Mouse (Mus musculus): ENCODE measurements around the gene Bnip3.

Bnip3 gene

GRCm38 (mm10) chr7:138909277-138910192 lies at the start of gene Bnip3:
Gene Bnip3, minus strand, starts transcription at chr7:138909519.
- peak; percentile 75 to 91 for DNase-seq (ENCODE audit: low spot score in 2 of 2)

DNA sequence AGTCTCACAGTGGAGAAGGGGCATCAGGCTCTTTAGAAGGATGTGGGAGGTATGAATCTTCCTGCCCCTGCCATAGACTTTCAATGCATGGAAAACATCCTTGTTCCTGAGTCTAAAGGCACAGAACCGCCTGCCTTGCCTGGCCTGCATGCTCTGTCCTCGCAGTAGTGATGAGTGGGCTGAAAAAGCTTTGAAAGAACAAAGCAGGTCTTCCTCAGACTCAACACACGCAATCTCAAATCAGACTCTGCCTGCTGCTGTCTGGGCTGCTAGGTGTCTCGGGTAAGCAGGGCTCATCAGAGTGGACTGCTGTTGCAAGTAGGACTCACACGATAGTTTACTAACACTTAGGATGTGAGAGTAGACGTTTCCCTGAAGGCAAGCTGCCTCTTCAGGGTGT lies 47.8 kb upstream of the Bnip3 start:
- DNase-seq (ENCODE audit: low spot score in 2 of 2) = no peak

DNA sequence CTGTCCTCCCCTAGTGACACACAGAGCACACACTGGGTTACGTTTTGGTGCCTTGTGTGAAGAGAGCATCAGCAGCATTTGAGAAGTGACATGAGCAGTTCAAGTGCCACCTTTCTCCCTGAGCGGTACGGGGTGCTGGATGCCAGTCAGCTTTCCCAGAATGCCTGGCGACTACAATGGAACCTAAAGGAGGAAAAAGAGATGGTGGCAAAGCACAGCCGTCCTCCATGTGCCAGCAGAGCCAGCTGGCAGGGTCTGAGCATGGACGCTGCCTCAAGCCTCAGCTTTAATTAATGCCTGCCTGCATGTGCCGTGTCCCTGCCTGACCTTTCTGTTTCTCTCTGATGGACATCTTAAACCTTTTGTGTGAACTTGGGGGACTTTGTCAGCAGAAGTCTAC lies 46.5 kb upstream of the Bnip3 start:
- no peak for DNase-seq (ENCODE audit: low spot score in 2 of 2)

DNA sequence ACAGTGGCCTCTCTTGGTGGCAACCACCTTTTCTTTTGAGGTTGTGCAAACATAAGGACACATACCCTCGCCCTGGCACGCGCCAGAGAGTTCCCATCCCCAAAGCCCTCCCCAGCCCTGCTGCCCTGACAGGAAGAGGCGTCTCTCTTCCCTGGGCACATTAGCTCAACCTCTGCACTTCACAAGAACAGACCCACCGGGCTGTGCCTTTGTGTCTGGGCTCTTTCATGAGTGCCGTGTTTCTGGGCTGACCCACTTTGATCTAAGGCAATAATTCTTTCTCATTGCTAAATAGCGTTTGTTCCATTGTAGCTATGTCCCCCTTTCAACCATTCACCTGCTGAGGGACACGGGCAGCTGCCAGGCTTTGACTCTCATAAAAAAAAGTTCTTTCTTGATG lies 39.0 kb upstream of the Bnip3 start:
- no peak for DNase-seq (ENCODE audit: low spot score in 2 of 2)

- DNase-seq (ENCODE audit: low spot score in 2 of 2) = no peak
These were observed 38.4 kb upstream of the Bnip3 start for GRCm38 (mm10) chr7:138947741-138948140.

DNA sequence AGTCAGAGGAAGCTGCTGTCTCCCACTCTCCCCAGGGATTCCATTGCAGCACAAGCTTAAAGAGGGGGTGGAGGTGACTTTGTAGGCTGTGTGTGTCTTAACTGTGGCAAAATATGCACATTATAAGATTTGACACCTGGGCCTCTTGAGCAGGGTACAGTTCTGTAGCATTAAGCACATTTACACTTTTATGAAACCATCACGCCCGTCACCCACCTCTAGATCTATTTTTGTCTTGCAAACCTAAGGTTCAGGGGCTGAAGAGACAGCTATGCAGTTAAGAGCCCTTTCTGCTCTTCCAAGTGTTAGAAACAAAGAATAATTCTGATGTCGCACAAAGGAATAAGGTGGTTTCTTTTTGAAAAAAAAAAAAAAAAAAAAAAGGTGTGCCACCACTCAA lies 36.3 kb upstream of the Bnip3 start:
- no peak for DNase-seq (ENCODE audit: low spot score in 2 of 2)

DNA sequence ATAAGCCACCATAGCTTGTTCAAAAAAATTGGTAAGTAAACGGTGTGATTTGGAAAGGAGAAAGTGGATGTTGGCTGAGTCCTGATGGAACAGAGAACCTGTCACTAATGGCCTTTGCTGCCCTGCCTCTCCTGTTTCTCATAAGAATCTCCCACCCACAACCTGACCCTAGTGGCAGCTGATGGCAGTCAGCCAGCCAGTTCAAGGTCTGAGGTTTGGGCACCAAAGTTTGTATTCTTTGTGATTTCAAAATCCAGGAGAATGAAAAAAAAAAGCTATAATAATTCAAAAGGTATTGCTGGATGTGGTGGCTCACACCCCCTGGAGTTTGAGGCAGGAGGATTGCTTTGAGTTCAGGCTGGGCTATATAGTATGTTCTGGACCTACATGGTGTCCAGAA lies 33.0 kb upstream of the Bnip3 start:
- DNase-seq (ENCODE audit: low spot score in 2 of 2) = no peak

DNA sequence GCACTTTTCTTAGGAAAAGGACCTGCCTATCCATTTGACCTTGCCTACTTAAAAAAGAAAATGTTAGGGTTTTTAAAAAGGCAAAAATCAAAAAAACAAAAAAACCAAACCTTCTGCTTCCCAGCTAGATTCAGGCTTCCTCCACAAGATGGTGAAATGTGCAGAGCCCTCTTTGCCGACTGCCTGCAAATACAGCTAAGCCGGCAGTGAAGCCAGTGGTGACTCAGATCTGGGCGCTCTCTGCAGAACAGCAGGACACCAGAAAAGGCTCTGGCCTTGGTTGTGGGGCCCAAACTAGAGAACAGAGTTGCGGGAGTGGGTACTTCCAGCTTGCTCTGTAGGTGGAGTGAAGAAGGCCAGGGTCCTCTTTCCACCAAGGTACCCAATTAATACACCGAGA lies 32.3 kb upstream of the Bnip3 start:
- DNase-seq (ENCODE audit: low spot score in 2 of 2) = no peak

DNA sequence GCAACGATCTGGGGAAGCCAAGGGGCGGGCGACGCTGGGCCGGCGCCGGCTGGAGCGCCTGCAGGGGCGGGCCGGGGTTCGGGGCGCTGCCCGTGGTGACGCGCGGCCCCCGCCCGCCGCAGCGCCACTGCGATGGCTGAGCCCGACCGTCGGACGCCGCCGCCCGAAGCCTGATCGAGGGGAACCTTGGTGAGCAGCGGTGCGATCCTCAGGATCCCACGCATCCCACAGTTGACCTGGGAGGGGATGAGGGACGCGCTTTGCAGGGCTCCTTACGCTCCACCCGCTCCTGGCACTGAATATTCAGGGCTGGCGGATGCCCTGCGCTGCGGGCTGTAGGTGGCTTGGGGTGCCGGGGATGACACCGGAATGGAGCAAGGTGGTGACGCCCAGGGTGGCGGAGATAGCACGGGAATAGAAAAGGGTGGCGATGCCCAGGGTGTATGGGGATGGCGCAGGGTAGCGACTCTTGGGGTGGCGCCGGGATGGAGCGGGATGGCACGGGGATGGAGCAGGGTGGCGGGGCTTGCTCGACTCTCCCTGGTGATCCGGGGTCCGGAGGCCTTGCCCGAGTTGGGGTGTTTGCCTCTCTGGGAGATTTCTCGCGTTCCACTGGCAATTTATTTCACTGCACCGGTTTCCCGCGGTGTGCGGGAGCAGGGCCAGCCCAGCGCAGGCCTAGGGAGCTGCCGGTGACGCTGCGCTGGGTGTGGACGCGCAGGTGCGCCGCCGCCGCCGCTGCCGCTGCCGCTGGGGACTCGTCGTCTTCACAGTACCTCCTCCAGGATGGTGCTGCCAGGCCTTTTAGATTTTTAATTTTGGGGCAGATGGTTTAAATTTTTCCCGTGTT lies 31.5 kb upstream of the Bnip3 start, which contains the start of gene Jakmip3:
Jakmip3 (plus strand) TSS at position 119 of the 850 bp plus-strand sequence.
- DNase-seq (ENCODE audit: low spot score in 2 of 2) = no peak

- no peak for DNase-seq (ENCODE audit: low spot score in 2 of 2)
These were observed 30.9 kb upstream of the Bnip3 start for GRCm38 (mm10) chr7:138940256-138940611.

- DNase-seq (ENCODE audit: low spot score in 2 of 2) = no peak
These were observed 29.7 kb upstream of the Bnip3 start for GRCm38 (mm10) chr7:138938991-138939390.

DNA sequence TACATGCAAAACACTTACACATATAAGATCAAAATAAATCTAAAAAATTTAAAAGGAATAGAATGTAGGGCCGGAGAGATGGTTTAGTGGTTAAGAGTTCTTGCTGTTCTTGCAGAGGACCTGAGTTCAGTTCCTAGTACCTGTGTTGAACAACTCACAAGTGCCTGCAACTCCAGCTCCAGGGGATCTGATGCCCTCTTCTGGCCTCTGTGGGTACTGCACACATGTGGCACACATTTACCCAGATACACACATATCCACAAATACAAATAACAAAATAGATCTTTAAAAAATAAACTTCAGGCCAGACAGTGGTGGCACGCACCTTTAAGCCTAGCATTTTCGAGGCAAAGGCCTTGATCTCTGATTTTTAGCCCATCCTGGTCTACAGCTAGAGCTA lies 25.2 kb upstream of the Bnip3 start:
- DNase-seq (ENCODE audit: low spot score in 2 of 2) = no peak

DNA sequence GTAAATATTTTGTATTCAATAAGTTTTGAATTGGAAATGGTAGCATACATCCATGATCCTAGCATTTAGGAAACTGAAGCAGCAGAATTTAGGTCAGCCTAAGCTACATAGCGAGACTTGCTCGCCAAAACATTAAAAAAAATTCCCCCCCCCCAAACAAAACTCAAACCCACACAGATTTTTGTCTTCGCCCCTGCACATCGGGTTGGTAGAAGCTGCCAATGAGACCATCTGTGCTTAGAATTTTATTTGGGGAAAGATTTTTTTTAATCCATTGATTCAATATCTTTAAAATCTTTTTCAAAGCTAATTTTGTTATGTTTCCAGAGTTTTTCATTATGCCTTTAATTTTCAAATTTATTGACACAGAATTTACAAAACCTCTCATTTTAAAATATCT lies 19.1 kb upstream of the Bnip3 start:
- no peak for DNase-seq (ENCODE audit: low spot score in 2 of 2)

DNA sequence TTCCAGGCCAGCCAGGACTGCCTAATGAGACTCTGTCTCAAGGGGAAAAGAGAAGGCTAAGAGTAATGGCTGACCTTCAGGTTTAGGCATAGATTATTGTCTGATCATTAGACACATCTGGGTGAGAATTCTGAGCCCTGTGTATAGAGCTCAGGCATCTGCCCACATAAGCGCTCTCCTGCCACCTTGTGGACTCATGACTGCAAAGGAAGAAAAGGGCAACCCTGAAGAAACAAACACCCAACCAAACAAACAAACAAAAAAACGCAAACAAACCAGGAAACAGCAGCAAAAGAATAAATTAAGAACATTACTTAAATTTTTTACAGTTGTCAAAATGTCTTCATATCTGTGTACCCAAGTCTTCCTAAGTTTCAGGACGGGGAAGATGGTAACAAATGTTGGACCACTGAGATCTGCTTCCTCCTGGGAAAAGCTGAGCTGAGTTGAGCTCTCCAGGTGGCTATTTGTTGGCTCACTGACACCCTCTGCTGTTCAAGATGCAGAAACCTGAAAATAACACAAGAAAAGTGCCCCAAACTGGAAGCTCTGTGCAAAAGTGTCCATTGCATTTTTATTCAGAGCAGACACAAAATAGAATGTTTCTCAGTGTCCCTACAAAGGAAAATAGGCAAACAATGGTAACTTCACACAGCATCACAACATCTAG lies 14.6 kb upstream of the Bnip3 start:
- DNase-seq (ENCODE audit: low spot score in 2 of 2) = peak in 1 of 2 experiments; percentile 29

GRCm38 (mm10) chr7:138921611-138922010 lies 12.3 kb upstream of the Bnip3 start:
- no peak for DNase-seq (ENCODE audit: low spot score in 2 of 2)

DNA sequence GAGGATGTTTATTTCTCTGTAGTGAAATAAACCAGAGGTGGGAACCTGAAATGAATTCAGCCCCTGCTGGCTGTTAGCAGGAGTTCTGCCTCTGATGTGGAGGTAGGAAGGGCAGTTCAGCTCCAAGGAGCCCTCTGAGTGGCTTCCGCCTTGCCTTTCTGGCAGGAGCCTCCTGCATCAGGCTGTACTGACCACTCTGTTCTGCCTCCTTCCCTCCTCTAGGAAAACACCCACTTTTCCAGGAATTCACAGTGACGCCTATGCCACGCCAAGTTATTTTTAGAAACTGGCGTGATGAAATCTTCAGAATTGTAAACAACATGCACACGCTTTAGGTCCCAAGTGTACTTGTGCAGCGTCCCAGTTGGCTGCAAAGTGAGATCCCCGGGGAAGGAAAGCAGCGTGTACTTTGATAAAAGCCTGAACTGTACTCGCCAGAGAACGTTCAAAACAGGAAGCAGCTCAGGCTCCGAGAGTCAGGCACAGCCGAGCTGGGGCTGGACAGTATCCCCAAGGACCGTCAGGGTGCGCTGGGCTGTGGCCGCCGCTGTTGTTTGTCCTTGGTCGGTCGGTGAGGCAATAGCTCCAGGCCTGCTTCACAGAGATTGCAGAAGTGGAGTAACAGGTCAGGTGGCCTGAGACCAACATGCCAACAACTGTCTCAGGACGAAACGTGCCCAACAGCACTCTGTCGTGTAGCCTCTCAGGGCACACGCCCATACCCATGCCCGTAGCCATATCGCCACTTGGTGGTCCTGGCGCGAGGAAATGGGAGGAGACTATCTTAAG lies 10.0 kb upstream of the Bnip3 start:
- DNase-seq (ENCODE audit: low spot score in 2 of 2) = peak; percentile 23 to 64

GRCm38 (mm10) chr7:138913616-138914015 lies 4.3 kb upstream of the Bnip3 start:
- DNase-seq (ENCODE audit: low spot score in 2 of 2) = no peak

DNA sequence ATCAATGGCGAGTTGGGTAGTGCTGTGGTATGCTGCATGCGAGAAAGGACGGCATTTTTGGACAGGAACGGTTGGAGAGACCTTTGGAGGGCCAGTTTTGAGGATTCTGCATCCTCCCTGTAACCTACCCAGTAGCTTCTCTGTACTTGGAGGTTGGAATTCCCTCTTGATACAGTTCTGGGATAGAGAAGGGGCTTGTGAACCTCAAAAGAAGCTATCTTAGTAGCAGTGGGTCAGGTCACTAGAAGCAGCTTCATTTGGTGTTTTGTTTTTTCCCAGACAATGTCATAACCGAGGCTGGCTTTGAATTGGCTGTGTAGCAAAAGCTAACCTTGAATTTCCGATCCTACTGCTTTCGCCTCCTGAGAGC lies 859 bp upstream of the Bnip3 start:
- no peak for DNase-seq (ENCODE audit: low spot score in 2 of 2)

DNA sequence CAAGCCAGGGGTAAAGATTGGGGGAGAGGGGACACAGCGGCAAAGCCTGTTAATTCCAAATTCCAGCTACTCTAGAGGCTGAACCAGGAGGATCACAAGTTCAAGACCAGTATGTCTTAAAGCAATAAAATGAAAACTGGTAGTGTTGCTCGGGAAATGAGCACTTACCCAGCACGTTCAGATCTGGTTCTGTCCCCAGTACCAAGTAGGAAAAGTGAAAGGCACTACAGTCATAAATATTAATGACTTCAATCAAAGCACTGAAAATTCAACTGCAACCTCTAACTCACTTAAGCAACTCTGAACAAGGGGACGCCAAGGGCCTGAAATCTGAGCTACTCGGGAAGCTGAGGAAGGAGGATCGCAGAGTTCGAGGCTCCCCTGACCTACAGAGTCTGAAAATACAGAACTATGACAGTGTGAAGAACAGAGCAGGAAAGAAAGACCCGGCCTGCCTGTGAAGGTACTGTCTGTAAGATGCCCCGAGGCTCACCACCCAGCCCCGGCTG lies 497 bp downstream of the Bnip3 start:
- no peak for DNase-seq (ENCODE audit: low spot score in 2 of 2)

GRCm38 (mm10) chr7:138907976-138908375 lies 1.3 kb downstream of the Bnip3 start:
- no peak for DNase-seq (ENCODE audit: low spot score in 2 of 2)

DNA sequence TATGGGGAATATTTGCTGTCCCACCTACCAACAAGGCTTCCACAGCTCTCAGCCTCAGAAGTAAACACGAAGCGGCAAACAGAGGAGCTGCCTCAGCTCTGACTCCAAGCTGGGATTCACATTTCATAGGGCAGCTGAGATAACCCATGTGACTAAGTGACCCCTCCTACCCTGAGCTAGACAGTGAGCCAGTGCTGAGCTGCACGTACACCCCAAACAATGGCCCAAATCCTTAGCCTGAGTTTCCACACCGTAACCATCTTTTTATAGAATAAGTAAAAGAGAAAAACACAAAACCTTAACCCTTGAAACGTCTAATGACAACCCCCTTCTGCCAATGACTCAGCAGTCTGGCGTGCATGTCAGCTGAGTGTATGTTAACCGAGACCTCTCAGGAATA lies 2.3 kb downstream of the Bnip3 start:
- DNase-seq (ENCODE audit: low spot score in 2 of 2) = no peak

All from spleen, postnatal 10 days (tissue).